Mouse (Mus musculus) kidney, embryonic 16.5 days (tissue): ENCODE data around the gene Herc3. TPM values are rescaled to one million over a fixed set of nuclear protein-coding genes. Genes with fewer than 3 reads are reported as not detected.

Experiments used
- polyA plus RNA-seq: library from polyadenylated mRNA; unstranded; fragments of >200 nt; fragmentation: Nextera tagmentation; extraction: Ambion mirVana; gene quantifications from 2 replicates; pipeline ENCODE4 v1.2.1, GENCODE M21; 2015

Gene Herc3
- polyA plus RNA-seq, 1 experiment from 2014 or later: 7.2 TPM

Other genes starting within 250 kb of the Herc3 start
- gene Abcg2, start 246.9 kb upstream of the Herc3 start, polyA plus RNA-seq: 117 and 124 TPM in 2 replicates
- gene Nap1l5, start 75.6 kb downstream of the Herc3 start, polyA plus RNA-seq: 0.85 and 1.8 TPM in 2 replicates
- gene Fam13a, start 193.1 kb downstream of the Herc3 start, polyA plus RNA-seq: 10.5 and 11.5 TPM in 2 replicates